Mouse (Mus musculus) midbrain, postnatal 0 days (tissue): ENCODE measurements at regions not wholly inside any gene's neighbourhood (a gene's known extent, or its start where the extent isn't known, plus 50 kb on each side); places are given as distances from the start of the nearest gene placed in this dataset.

Source experiments
- ATAC-seq: fragments of 200-750 bp; cut with Nextera tagmentation; 2 replicates; pipeline ENCODE4 v1.8.0; 2017; ENCODE audit warnings: moderate number of reproducible peaks, mild to moderate bottlenecking, moderate TSS enrichment, moderate library complexity; ENCODE audit not compliant: low FRiP score
- DNase-seq: peaks from one replicate; pipeline ENCODE4 v3.0.0-alpha.2; 2015; ENCODE audit warnings: low spot score
- H3K27ac ChIP-seq: fragments of 300-500 bp; sonication (generic); 2 replicates; pipeline ENCODE4 v1.5.1; 2014; ENCODE audit warnings: low read depth, mild to moderate bottlenecking, low read length, mixed read lengths
- H3K27me3 ChIP-seq: fragments of 300-500 bp; sonication (generic); 2 replicates; pipeline ENCODE4 v1.6.1; 2014; ENCODE audit warnings: low read length, control low read depth, mixed read lengths; ENCODE audit not compliant: insufficient read depth
- H3K36me3 ChIP-seq: fragments of 300-500 bp; sonication (generic); 2 replicates; pipeline ENCODE4 v1.6.1; 2014; ENCODE audit warnings: low read length, control low read depth, mixed read lengths; ENCODE audit not compliant: insufficient read depth
- H3K4me1 ChIP-seq: fragments of 300-500 bp; sonication (generic); 2 replicates; pipeline ENCODE4 v1.6.1; 2014; ENCODE audit warnings: mild to moderate bottlenecking, control low read depth, antibody characterized with exemption, low read length, mixed read lengths; ENCODE audit not compliant: insufficient read depth
- H3K4me2 ChIP-seq: fragments of 300-500 bp; sonication (generic); 2 replicates; pipeline ENCODE4 v1.6.1; 2014; ENCODE audit warnings: low read depth, mild to moderate bottlenecking, low read length, mixed read lengths; ENCODE audit not compliant: poor library complexity, severe bottlenecking
- H3K4me3 ChIP-seq: fragments of 300-500 bp; sonication (generic); 2 replicates; pipeline ENCODE4 v1.5.1; 2014; ENCODE audit warnings: low read depth, mild to moderate bottlenecking, low read length, moderate library complexity
- H3K9ac ChIP-seq: fragments of 300-500 bp; sonication (generic); replicated peaks from 2 replicates; pipeline ENCODE4 v1.6.1; 2014; ENCODE audit warnings: mild to moderate bottlenecking, low read length, moderate library complexity, mixed read lengths; ENCODE audit not compliant: poor library complexity, severe bottlenecking
- H3K9me3 ChIP-seq: fragments of 300-500 bp; sonication (generic); 2 replicates; pipeline ENCODE4 v1.6.1; 2016; ENCODE audit warnings: low read length, control low read depth
- CTCF ChIP-seq: IDR thresholded peaks from 2 replicates; pipeline ENCODE4 v1.5.1; 2016; ENCODE audit warnings: antibody characterized with exemption, mild to moderate bottlenecking
- WGBS: fragments of 180-500 bp; shearing (Covaris S2); extraction: QIAGEN DNeasy Blood & Tissue Kit; methylation state at CpG from one replicate; pipeline ENCODE4 v1.1.7; 2014; 5-methylcytosine and 5-hydroxymethylcytosine counted together

DNA sequence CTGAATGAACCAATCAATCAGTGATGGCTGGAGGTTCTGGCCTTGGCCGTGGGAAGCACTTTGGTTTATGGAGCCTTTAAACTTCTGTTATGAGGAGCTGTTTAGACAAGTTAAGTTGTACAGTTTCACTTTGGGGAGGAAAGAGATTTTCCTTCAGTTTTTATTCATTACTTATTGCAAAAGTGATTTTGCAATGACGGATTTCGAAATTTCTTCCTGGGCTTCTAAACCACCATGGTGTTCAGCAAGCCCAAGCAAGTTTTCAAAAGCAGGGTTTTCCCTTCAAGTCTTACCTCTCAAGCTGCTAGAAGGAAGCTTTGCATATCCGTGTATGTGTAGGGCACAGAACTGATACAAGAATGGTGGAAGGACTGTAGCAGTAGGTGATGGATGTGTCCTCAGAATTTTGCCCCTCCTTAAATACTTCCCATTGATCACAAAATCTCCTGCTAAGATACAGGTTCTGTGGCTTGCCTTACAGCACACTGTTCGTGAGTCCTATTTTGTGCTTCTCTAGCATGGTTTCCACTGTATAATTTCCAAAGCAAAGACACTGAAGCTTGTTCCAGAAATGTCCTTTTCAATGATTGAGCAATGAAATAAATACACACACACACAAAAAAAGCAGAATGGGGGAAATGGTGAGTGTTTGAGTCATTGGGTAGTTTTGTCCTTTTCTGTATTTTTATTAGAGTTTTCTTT, 448.6 kb upstream of the Btbd3 start:
- Histone ChIP-seq H3K9ac (no peak overlapping the region), H3K4me1 (no peaks in the 10 kb centered on the region), H3K9me3 (no peaks in the 10 kb centered on the region), H3K4me3 (no peak overlapping the region), H3K36me3 (no peaks in the 10 kb centered on the region), H3K4me2 (no peak overlapping the region), H3K27me3 (no peaks in the 10 kb centered on the region), H3K27ac (no peak overlapping the region)
- no peak for DNase-seq
- TF ChIP-seq CTCF, result no peak
- 68% methylated on average over 5 of the region's 5 CpGs for WGBS
- ATAC-seq, result no peak

DNA sequence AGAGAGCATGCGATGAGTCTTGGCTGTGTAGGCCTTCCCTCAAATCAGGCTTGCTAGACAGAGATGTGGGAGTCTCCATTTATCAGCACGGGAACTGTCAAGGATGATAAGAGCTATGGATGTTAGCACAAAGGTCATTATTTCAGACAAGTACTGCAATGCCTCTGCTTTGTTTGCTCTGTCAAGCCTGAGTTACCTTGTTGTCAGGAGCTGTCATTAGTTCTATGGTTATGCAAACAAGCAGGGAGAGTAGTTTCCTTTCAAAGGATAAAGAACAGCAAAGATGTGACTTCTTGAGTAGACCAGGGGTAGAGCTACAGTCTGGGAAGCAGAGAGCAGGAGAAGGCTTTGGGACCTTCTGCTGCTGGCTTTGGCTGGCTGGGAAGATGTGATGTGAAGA, 461.5 kb upstream of the Btbd3 start:
- ATAC-seq (no peak), DNase-seq (no peak)
- Histone ChIP-seq H3K27me3 (peaks cover 2% of the 10 kb centered on the region; the same call in 1 of the 2 replicates), H3K4me1 (no peaks in the 10 kb centered on the region), H3K9ac (no peak overlapping the region), H3K9me3 (no peaks in the 10 kb centered on the region), H3K36me3 (no peaks in the 10 kb centered on the region), H3K4me2 (no peak overlapping the region), H3K27ac (no peak overlapping the region), H3K4me3 (no peak overlapping the region)
- 55% methylated on average over 2 of the region's 2 CpGs for WGBS
- no peak for TF ChIP-seq CTCF

DNA sequence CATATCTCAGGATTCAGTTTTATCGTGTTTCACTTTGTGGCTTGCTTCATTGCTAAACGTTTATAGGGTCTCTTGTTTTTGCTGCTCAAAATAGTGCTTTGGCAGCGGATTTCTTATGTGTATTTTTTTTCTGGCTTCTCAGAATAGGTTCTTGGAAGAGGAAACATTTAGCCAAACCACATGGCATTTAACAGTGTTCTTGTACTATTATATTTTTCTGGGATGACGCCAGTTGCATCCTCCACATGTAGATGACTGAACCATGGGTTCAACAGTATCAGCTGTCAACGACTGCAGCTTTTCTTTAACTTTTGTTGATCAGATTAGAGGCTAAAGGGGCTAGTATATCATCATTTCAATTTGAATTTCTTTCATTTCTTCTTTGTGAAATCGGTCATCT, 472.3 kb upstream of the Btbd3 start:
- no peak overlapping the region for H3K4me2 ChIP-seq
- WGBS, result 91% methylated on average over 6 of the region's 6 CpGs
- TF ChIP-seq CTCF, result no peak

GRCm38 (mm10) chr2:137777430-137777829, 478.9 kb upstream of the Btbd3 start:
- WGBS, result 97% methylated on average over 3 of the region's 3 CpGs
- DNase-seq, result no peak
- no peak for TF ChIP-seq CTCF

More for the DNA sequence above, 472.3 kb upstream of the Btbd3 start:
- no peaks in the 10 kb centered on the region for H3K4me1 ChIP-seq
- DNase-seq, result no peak
- H3K27ac ChIP-seq, result no peak overlapping the region
- H3K9ac ChIP-seq, result no peak overlapping the region
- no peak overlapping the region for H3K4me3 ChIP-seq
- H3K27me3 ChIP-seq, result no peaks in the 10 kb centered on the region
- H3K9me3 ChIP-seq, result no peaks in the 10 kb centered on the region
- ATAC-seq, result no peak
- H3K36me3 ChIP-seq, result no peaks in the 10 kb centered on the region

GRCm38 (mm10) chr2:137764785-137765184, 491.6 kb upstream of the Btbd3 start:
- no peak for DNase-seq
- H3K4me1 ChIP-seq, result no peaks in the 10 kb centered on the region
- H3K4me3 ChIP-seq, result no peak overlapping the region
- no peak for TF ChIP-seq CTCF
- H3K27me3 ChIP-seq, result no peaks in the 10 kb centered on the region
- no peaks in the 10 kb centered on the region for H3K9me3 ChIP-seq
- no peak overlapping the region for H3K4me2 ChIP-seq
- ATAC-seq, result no peak
- H3K27ac ChIP-seq, result no peak overlapping the region
- H3K9ac ChIP-seq, result no peak overlapping the region
- no peaks in the 10 kb centered on the region for H3K36me3 ChIP-seq

More at GRCm38 (mm10) chr2:137777430-137777829, 478.9 kb upstream of the Btbd3 start:
- Histone ChIP-seq H3K27me3 (no peaks in the 10 kb centered on the region), H3K27ac (no peak overlapping the region), H3K4me2 (no peak overlapping the region), H3K9ac (no peak overlapping the region), H3K4me3 (no peak overlapping the region), H3K4me1 (no peaks in the 10 kb centered on the region), H3K9me3 (no peaks in the 10 kb centered on the region), H3K36me3 (no peaks in the 10 kb centered on the region)
- ATAC-seq, result no peak

- no peak overlapping the region for H3K9ac ChIP-seq
- no peak overlapping the region for H3K27ac ChIP-seq
- no peak for TF ChIP-seq CTCF
- H3K9me3 ChIP-seq, result no peaks in the 10 kb centered on the region
- DNase-seq (no peak), ATAC-seq (no peak)
- no peak overlapping the region for H3K4me2 ChIP-seq
- no peak overlapping the region for H3K4me3 ChIP-seq
- 84% methylated on average over 2 of the region's 2 CpGs for WGBS
- H3K36me3 ChIP-seq, result no peaks in the 10 kb centered on the region
- no peaks in the 10 kb centered on the region for H3K4me1 ChIP-seq
- H3K27me3 ChIP-seq, result no peaks in the 10 kb centered on the region
Measured at GRCm38 (mm10) chr2:137759455-137759854, 496.9 kb upstream of the Btbd3 start.
